Mouse (Mus musculus) pancreas, adult 10 weeks (tissue): ENCODE measurements around the gene Akr1c13. TPM values are rescaled to one million over a fixed set of nuclear protein-coding genes. Genes with fewer than 3 reads are reported as not detected.

Experiments
- polyA plus RNA-seq: library from polyadenylated mRNA; stranded (reverse); fragments of 350-450 nt; fragmentation: Illumina TruSeq; extraction: RNeasy Lipid Tissue Mini Kit (QIAGEN cat#74804); gene quantifications from one replicate; pipeline ENCODE4 v1.2.3, GENCODE M21; 2015; ENCODE audit warnings: low read depth, low replicate concordance; ENCODE audit not compliant: insufficient read depth

Akr1c13 gene
- 4.8 TPM for polyA plus RNA-seq

GRCm38 (mm10) chr13:4190904-4191303 is at the start of gene Akr1c13:
Akr1c13 (plus strand) TSS chr13:4191150.

GRCm38 (mm10) chr13:4150518-4150917 is 40.4 kb upstream of the Akr1c13 start, which contains the start of gene Akr1c18:
Akr1c18 (minus strand) TSS chr13:4150654.

GRCm38 (mm10) chr13:4228441-4228840 is 37.5 kb downstream of the Akr1c13 start, which contains the start of gene Akr1c19:
Akr1c19 (plus strand) TSS chr13:4228700.

Other genes with a start within 250 kb of the Akr1c13 start
- gene Ucn3, start 245.8 kb upstream of the Akr1c13 start, polyA plus RNA-seq = 26.9 TPM
- gene Akr1c14, start 142.1 kb upstream of the Akr1c13 start, polyA plus RNA-seq = 2.6 TPM
- gene Akr1c18, start 40.5 kb upstream of the Akr1c13 start, polyA plus RNA-seq = not detected
- gene Akr1c19, start 37.5 kb downstream of the Akr1c13 start, polyA plus RNA-seq = 3.8 TPM
- gene Akr1c12, start 88.3 kb downstream of the Akr1c13 start, polyA plus RNA-seq = 4.9 TPM
- not detected for gene Akr1c6, start 243.2 kb downstream of the Akr1c13 start, polyA plus RNA-seq